Mouse (Mus musculus): ENCODE results near the gene Atp6v1g2. TPM values are rescaled to one million over a fixed set of nuclear protein-coding genes. Genes with fewer than 3 reads are reported as not detected.
A peak's percentile ranks its signal among the peaks of the same experiment; 100 is the strongest.

The Atp6v1g2 gene
- polyA plus RNA-seq, 1 experiment from 2014 or later = 41.5 TPM

Small RNAs within 50 kb of the gene (microRNA-seq; reads per million reads assigned to microRNA genes)
- gene Mir6973a (not detected), gene Mir6974 (not detected), gene Mir6975 (2.2 reads per million, percentile 1 among the genes with 10 or more reads in this experiment), gene Mir8094 (not detected)

Other genes with a start within 250 kb of the Atp6v1g2 start
- 82.9 and 88.6 TPM in 2 replicates for gene Vars, start 232.7 kb upstream of the Atp6v1g2 start, polyA plus RNA-seq (2015; fragmentation: Nextera tagmentation; extraction: Ambion mirVana)
- gene Vwa7, start 217.1 kb upstream of the Atp6v1g2 start, polyA plus RNA-seq (2015; fragmentation: Nextera tagmentation; extraction: Ambion mirVana) = 0.14 and 0.28 TPM in 2 replicates
- gene Sapcd1, start 205.6 kb upstream of the Atp6v1g2 start, polyA plus RNA-seq (2015; fragmentation: Nextera tagmentation; extraction: Ambion mirVana) = 5.8 and 5.9 TPM in 2 replicates
- 2.8 and 3.2 TPM in 2 replicates for gene Msh5, start 186.9 kb upstream of the Atp6v1g2 start, polyA plus RNA-seq (2015; fragmentation: Nextera tagmentation; extraction: Ambion mirVana)
- 98.4 and 100 TPM in 2 replicates for gene Clic1, start 183.7 kb upstream of the Atp6v1g2 start, polyA plus RNA-seq (2015; fragmentation: Nextera tagmentation; extraction: Ambion mirVana)
- 540 and 556 TPM in 2 replicates for gene Ddah2, start 174.6 kb upstream of the Atp6v1g2 start, polyA plus RNA-seq (2015; fragmentation: Nextera tagmentation; extraction: Ambion mirVana)
- gene Ly6g6c, start 168.3 kb upstream of the Atp6v1g2 start, polyA plus RNA-seq (2015; fragmentation: Nextera tagmentation; extraction: Ambion mirVana) = not detected in 2 replicates
- gene Mpig6b, start 167.5 kb upstream of the Atp6v1g2 start, polyA plus RNA-seq (2015; fragmentation: Nextera tagmentation; extraction: Ambion mirVana) = 0.15 and 0.17 TPM in 2 replicates
- gene Ly6g6e, start 156.8 kb upstream of the Atp6v1g2 start, polyA plus RNA-seq (2015; fragmentation: Nextera tagmentation; extraction: Ambion mirVana) = 10.0 and 11.9 TPM in 2 replicates
- 0.46 and 0.47 TPM in 2 replicates for gene Ly6g6d, start 155.6 kb upstream of the Atp6v1g2 start, polyA plus RNA-seq (2015; fragmentation: Nextera tagmentation; extraction: Ambion mirVana)
- 0.32 TPM in 1 of 2 replicates, not detected in the other for gene Ly6g6f, start 148.1 kb upstream of the Atp6v1g2 start, polyA plus RNA-seq (2015; fragmentation: Nextera tagmentation; extraction: Ambion mirVana)
- gene Abhd16a, start 144.4 kb upstream of the Atp6v1g2 start, polyA plus RNA-seq (2015; fragmentation: Nextera tagmentation; extraction: Ambion mirVana) = 93.2 and 97.4 TPM in 2 replicates
- gene Ly6g5c, start 125.4 kb upstream of the Atp6v1g2 start, polyA plus RNA-seq (2015; fragmentation: Nextera tagmentation; extraction: Ambion mirVana) = not detected in 2 replicates
- gene Ly6g5b, start 118.2 kb upstream of the Atp6v1g2 start, polyA plus RNA-seq (2015; fragmentation: Nextera tagmentation; extraction: Ambion mirVana) = 1.2 and 1.3 TPM in 2 replicates
- gene Gpank1, start 112.2 kb upstream of the Atp6v1g2 start, polyA plus RNA-seq (2015; fragmentation: Nextera tagmentation; extraction: Ambion mirVana) = 29.3 and 32.0 TPM in 2 replicates
- gene Csnk2b, start 111.6 kb upstream of the Atp6v1g2 start, polyA plus RNA-seq (2015; fragmentation: Nextera tagmentation; extraction: Ambion mirVana) = 307 and 309 TPM in 2 replicates
- 8.7 TPM in 2 replicates for gene D17H6S53E, start 107.3 kb upstream of the Atp6v1g2 start, polyA plus RNA-seq (2015; fragmentation: Nextera tagmentation; extraction: Ambion mirVana)
- gene Apom, start 101.6 kb upstream of the Atp6v1g2 start, polyA plus RNA-seq (2015; fragmentation: Nextera tagmentation; extraction: Ambion mirVana) = 0.28 and 0.31 TPM in 2 replicates
- 92.3 and 93.8 TPM in 2 replicates for gene Bag6, start 98.5 kb upstream of the Atp6v1g2 start, polyA plus RNA-seq (2015; fragmentation: Nextera tagmentation; extraction: Ambion mirVana)
- gene Prrc2a, start 68.8 kb upstream of the Atp6v1g2 start, polyA plus RNA-seq (2015; fragmentation: Nextera tagmentation; extraction: Ambion mirVana) = 185 and 208 TPM in 2 replicates
- 5.7 and 7.8 TPM in 2 replicates for gene Aif1, start 57.6 kb upstream of the Atp6v1g2 start, polyA plus RNA-seq (2015; fragmentation: Nextera tagmentation; extraction: Ambion mirVana)
- gene Lst1, start 45.2 kb upstream of the Atp6v1g2 start, polyA plus RNA-seq (2015; fragmentation: Nextera tagmentation; extraction: Ambion mirVana) = 6.2 and 6.8 TPM in 2 replicates
- gene Ltb, start 39.2 kb upstream of the Atp6v1g2 start, polyA plus RNA-seq (2015; fragmentation: Nextera tagmentation; extraction: Ambion mirVana) = 0.25 and 0.70 TPM in 2 replicates
- gene Tnf, start 31.7 kb upstream of the Atp6v1g2 start, polyA plus RNA-seq (2015; fragmentation: Nextera tagmentation; extraction: Ambion mirVana) = not detected in 2 replicates
- 0.36 TPM in 1 of 2 replicates, not detected in the other for gene Lta, start 28.3 kb upstream of the Atp6v1g2 start, polyA plus RNA-seq (2015; fragmentation: Nextera tagmentation; extraction: Ambion mirVana)
- 0.61 and 1.1 TPM in 2 replicates for gene Gm16181, start 12.8 kb upstream of the Atp6v1g2 start, polyA plus RNA-seq (2015; fragmentation: Nextera tagmentation; extraction: Ambion mirVana)
- 11.7 and 12.3 TPM in 2 replicates for gene Nfkbil1, start 2.1 kb downstream of the Atp6v1g2 start, polyA plus RNA-seq (2015; fragmentation: Nextera tagmentation; extraction: Ambion mirVana)
- 478 and 488 TPM in 2 replicates for gene Ddx39b, start 8.1 kb downstream of the Atp6v1g2 start, polyA plus RNA-seq (2015; fragmentation: Nextera tagmentation; extraction: Ambion mirVana)
- 48.1 and 50.1 TPM in 2 replicates for gene H2-D1, start 29.1 kb downstream of the Atp6v1g2 start, polyA plus RNA-seq (2015; fragmentation: Nextera tagmentation; extraction: Ambion mirVana)
- gene H2-Q1, start 86.7 kb downstream of the Atp6v1g2 start, polyA plus RNA-seq (2015; fragmentation: Nextera tagmentation; extraction: Ambion mirVana) = 0.27 and 0.32 TPM in 2 replicates
- 1.1 and 1.2 TPM in 2 replicates for gene H2-Q2, start 108.6 kb downstream of the Atp6v1g2 start, polyA plus RNA-seq (2015; fragmentation: Nextera tagmentation; extraction: Ambion mirVana)
- gene H2-Q4, start 146.0 kb downstream of the Atp6v1g2 start, polyA plus RNA-seq (2015; fragmentation: Nextera tagmentation; extraction: Ambion mirVana) = 0.73 and 0.80 TPM in 2 replicates
- gene H2-Q6, start 191.2 kb downstream of the Atp6v1g2 start, polyA plus RNA-seq (2015; fragmentation: Nextera tagmentation; extraction: Ambion mirVana) = 0.33 and 0.53 TPM in 2 replicates
- 1.2 and 1.3 TPM in 2 replicates for gene H2-Q7, start 205.5 kb downstream of the Atp6v1g2 start, polyA plus RNA-seq (2015; fragmentation: Nextera tagmentation; extraction: Ambion mirVana)
- 0.11 and 0.83 TPM in 2 replicates for gene H2-Q10, start 236.4 kb downstream of the Atp6v1g2 start, polyA plus RNA-seq (2015; fragmentation: Nextera tagmentation; extraction: Ambion mirVana)